Mouse (Mus musculus) ES-E14 (cell line): ENCODE results near the gene Plin2.

Experiments
- CHD2 ChIP-seq: IDR thresholded peaks from 2 replicates; pipeline ENCODE4 v1.6.1; 2014; ENCODE audit warnings: mild to moderate bottlenecking, low read depth, low read length, inconsistent platforms
- MAFK ChIP-seq: IDR thresholded peaks from 2 replicates; pipeline ENCODE4 v1.6.1; 2014; ENCODE audit warnings: mild to moderate bottlenecking, low read depth, low read length, inconsistent platforms; ENCODE audit not compliant: insufficient read depth
- ZC3H11A ChIP-seq: IDR thresholded peaks from 2 replicates; pipeline ENCODE4 v1.6.1; 2012; ENCODE audit warnings: low read depth, mild to moderate bottlenecking, inconsistent platforms, low read length, borderline replicate concordance
- ZNF384 ChIP-seq: IDR thresholded peaks from 2 replicates; pipeline ENCODE4 v1.6.1; 2012; ENCODE audit warnings: low read depth, low read length, inconsistent platforms

DNA sequence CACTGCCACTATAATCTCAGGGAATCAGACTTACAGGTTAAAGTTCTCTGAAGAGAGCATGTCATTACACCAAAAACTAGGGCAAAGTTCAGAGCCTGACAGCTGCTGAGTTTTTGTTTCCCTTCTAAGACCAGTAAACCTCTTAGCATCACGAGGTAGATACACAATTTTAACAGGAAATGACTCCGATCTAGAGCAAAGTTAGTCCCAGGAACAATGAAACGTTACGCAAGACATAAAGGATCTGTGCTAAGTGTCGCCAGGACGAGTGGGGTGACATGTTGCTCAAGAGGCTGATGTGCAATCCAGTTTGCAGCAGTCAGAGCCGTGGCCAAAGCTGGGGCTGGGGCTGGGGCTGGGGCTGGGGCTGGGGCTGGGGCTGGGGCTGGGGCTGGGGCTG is 20.3 kb upstream of the Plin2 start:
- TF ChIP-seq ZC3H11A (no peak), ZNF384 (no peak), CHD2 (no peak), MAFK (no peak)
